Mouse (Mus musculus): ENCODE results near the gene Rasl10b. TPM values are rescaled to one million over a fixed set of nuclear protein-coding genes. Genes with fewer than 3 reads are reported as not detected.

Gene Rasl10b
- polyA plus RNA-seq, 1 experiment: 5.3 TPM

- H3K27ac ChIP-seq (ENCODE audit: control insufficient read depth, insufficient read depth, low read length): no peak overlapping the region
Observed at GRCm38 (mm10) chr11:83454548-83454947, 45.6 kb downstream of the Rasl10b start.

DNA sequence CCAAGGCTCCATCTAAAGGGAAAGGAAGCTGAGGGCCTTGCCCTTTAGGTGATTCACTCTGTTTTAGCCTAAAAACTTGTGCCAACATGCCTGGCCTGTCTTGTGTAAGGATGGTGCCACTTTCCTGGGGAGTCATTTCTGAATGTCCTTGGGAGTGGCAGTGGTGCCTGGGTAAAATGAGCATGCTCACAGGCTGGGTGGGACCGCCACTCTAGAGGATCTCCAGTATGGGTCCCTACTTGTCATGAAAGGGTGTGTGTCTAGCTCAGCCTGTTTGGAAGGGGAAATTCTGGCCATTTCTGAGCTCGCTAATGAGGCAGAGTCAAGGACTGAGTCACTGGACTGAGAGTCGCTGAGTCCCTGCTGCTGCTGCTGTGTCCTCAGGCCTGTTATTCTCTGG is 46.7 kb downstream of the Rasl10b start:
- H3K27ac ChIP-seq (ENCODE audit: control insufficient read depth, insufficient read depth, low read length): no peak overlapping the region
- no peak for DNase-seq
- WGBS: 79% methylated on average over 3 of the region's 3 CpGs
- no peaks in the 10 kb centered on the region for H3K36me3 ChIP-seq (ENCODE audit: control insufficient read depth, insufficient read depth, low read length)
- H3K4me1 ChIP-seq (replicated peaks; ENCODE audit: control insufficient read depth, insufficient read depth, low read length): 0 out of 2 replicates have a peak, but pooled peaks cover 2% of the 10 kb centered on the region
- no peak overlapping the region for H3K4me3 ChIP-seq (ENCODE audit: control insufficient read depth, insufficient read depth, low read length)
- no peaks in the 10 kb centered on the region for H3K27me3 ChIP-seq (ENCODE audit: control insufficient read depth, insufficient read depth, low read length)
- TF ChIP-seq POLR2A (IDR thresholded peaks at IDR 0.05; ENCODE audit: control insufficient read depth, extremely low read depth, insufficient read depth, low read length, poor library complexity) (no peak), CTCF (IDR thresholded peaks at IDR 0.05; ENCODE audit: borderline replicate concordance, control insufficient read depth, extremely low read depth, insufficient read depth, low read length, poor library complexity) (no peak)

More at GRCm38 (mm10) chr11:83454548-83454947, 45.6 kb downstream of the Rasl10b start:
- no peaks in the 10 kb centered on the region for H3K36me3 ChIP-seq (ENCODE audit: control insufficient read depth, insufficient read depth, low read length)
- TF ChIP-seq CTCF (IDR thresholded peaks at IDR 0.05; ENCODE audit: borderline replicate concordance, control insufficient read depth, extremely low read depth, insufficient read depth, low read length, poor library complexity): no peak
- TF ChIP-seq POLR2A (IDR thresholded peaks at IDR 0.05; ENCODE audit: control insufficient read depth, extremely low read depth, insufficient read depth, low read length, poor library complexity): no peak
- no peak overlapping the region for H3K4me3 ChIP-seq (ENCODE audit: control insufficient read depth, insufficient read depth, low read length)
- DNase-seq: no peak
- WGBS: 10% methylated on average over 4 of the region's 4 CpGs
- H3K4me1 ChIP-seq (replicated peaks; ENCODE audit: control insufficient read depth, insufficient read depth, low read length): 0 out of 2 replicates have a peak, but pooled peaks cover 2% of the 10 kb centered on the region
- H3K27me3 ChIP-seq (ENCODE audit: control insufficient read depth, insufficient read depth, low read length): no peaks in the 10 kb centered on the region

DNA sequence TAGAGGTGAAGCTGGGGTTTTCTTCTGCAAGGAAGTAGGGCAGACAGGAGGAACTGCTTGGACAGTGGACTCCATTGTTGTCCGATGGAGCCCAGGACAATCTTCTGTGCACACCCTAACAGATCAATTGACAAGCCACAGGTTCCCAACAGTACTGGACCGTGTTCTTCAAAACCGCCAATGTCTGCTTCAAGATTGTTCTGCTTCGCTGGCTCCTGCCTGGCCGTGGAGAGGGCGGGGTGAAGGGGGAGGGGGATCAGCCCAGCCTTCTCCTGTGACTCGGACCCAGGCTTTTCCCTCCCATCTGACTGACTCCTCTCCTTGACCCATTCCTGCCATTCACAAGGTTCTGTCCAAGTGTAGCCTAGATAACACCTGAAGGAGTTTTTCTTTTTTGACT is 48.3 kb downstream of the Rasl10b start:
- H3K27me3 ChIP-seq (ENCODE audit: control insufficient read depth, insufficient read depth, low read length): peaks cover 3% of the 10 kb centered on the region; the same call in 1 of the 2 replicates
- DNase-seq: no peak
- H3K27ac ChIP-seq (ENCODE audit: control insufficient read depth, insufficient read depth, low read length): no peak overlapping the region
- H3K36me3 ChIP-seq (ENCODE audit: control insufficient read depth, insufficient read depth, low read length): no peaks in the 10 kb centered on the region
- no peak overlapping the region for H3K4me3 ChIP-seq (ENCODE audit: control insufficient read depth, insufficient read depth, low read length)
- TF ChIP-seq CTCF (IDR thresholded peaks at IDR 0.05; ENCODE audit: borderline replicate concordance, control insufficient read depth, extremely low read depth, insufficient read depth, low read length, poor library complexity): no peak
- no peak for TF ChIP-seq POLR2A (IDR thresholded peaks at IDR 0.05; ENCODE audit: control insufficient read depth, extremely low read depth, insufficient read depth, low read length, poor library complexity)
- 94% methylated on average over 7 of the region's 7 CpGs for WGBS
- 0 out of 2 replicates have a peak, but pooled peaks cover 2% of the 10 kb centered on the region for H3K4me1 ChIP-seq (replicated peaks; ENCODE audit: control insufficient read depth, insufficient read depth, low read length)

DNA sequence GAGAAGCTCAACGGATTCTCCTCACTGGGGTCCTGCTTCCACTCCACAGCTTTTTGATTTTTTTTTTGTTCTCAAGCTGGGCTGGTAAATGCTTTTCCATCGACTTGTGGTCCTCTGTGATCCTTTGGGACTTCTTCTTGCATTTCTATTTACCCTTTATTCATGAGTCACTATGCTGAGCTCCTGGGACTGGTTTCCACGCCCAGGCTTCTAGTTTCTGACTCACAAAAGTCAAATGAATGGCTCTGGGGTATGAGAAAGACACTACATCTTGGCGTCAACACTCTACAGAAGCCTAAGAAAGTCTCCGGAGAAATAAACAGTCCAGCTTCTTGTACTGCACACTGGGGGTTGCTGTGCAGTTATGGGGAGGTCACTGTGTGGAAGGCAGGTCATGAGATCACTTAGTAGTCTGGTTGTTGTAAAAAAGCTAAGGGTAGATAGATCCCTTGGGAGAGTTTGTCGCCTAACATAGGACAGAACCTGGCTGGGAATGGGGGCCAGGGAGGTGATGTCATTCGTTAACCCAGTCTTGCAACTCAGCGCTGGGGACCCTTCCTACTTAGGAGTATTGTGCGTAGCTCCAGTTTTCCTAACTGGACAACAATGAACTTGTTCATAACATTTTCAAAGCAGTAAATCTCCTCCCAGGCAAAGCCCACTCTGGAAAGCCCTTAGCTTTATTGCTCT is 49.1 kb downstream of the Rasl10b start:
- DNase-seq: no peak
- Histone ChIP-seq H3K27me3 (ENCODE audit: control insufficient read depth, insufficient read depth, low read length) (peaks cover 10% of the 10 kb centered on the region; the same call in 1 of the 2 replicates), H3K36me3 (ENCODE audit: control insufficient read depth, insufficient read depth, low read length) (no peaks in the 10 kb centered on the region), H3K4me3 (ENCODE audit: control insufficient read depth, insufficient read depth, low read length) (no peak overlapping the region), H3K4me1 (replicated peaks; ENCODE audit: control insufficient read depth, insufficient read depth, low read length) (peaks cover 7% of the 10 kb centered on the region), H3K27ac (ENCODE audit: control insufficient read depth, insufficient read depth, low read length) (no peak overlapping the region)
- 92% methylated on average over 9 of the region's 9 CpGs for WGBS
- TF ChIP-seq CTCF (IDR thresholded peaks at IDR 0.05; ENCODE audit: borderline replicate concordance, control insufficient read depth, extremely low read depth, insufficient read depth, low read length, poor library complexity) (no peak), POLR2A (IDR thresholded peaks at IDR 0.05; ENCODE audit: control insufficient read depth, extremely low read depth, insufficient read depth, low read length, poor library complexity) (no peak)

GRCm38 (mm10) chr11:83461462-83462027 is 52.6 kb downstream of the Rasl10b start:
- 84% methylated on average over 10 of the region's 10 CpGs for WGBS
- Histone ChIP-seq H3K27ac (ENCODE audit: control insufficient read depth, insufficient read depth, low read length) (no peak overlapping the region), H3K4me1 (replicated peaks; ENCODE audit: control insufficient read depth, insufficient read depth, low read length) (peaks cover 5% of the 10 kb centered on the region), H3K4me3 (ENCODE audit: control insufficient read depth, insufficient read depth, low read length) (no peak overlapping the region), H3K27me3 (ENCODE audit: control insufficient read depth, insufficient read depth, low read length) (peaks cover 13% of the 10 kb centered on the region; the same call in 1 of the 2 replicates), H3K36me3 (ENCODE audit: control insufficient read depth, insufficient read depth, low read length) (no peaks in the 10 kb centered on the region)
- DNase-seq: no peak
- TF ChIP-seq POLR2A (IDR thresholded peaks at IDR 0.05; ENCODE audit: control insufficient read depth, extremely low read depth, insufficient read depth, low read length, poor library complexity): no peak
- no peak for TF ChIP-seq CTCF (IDR thresholded peaks at IDR 0.05; ENCODE audit: borderline replicate concordance, control insufficient read depth, extremely low read depth, insufficient read depth, low read length, poor library complexity)

DNA sequence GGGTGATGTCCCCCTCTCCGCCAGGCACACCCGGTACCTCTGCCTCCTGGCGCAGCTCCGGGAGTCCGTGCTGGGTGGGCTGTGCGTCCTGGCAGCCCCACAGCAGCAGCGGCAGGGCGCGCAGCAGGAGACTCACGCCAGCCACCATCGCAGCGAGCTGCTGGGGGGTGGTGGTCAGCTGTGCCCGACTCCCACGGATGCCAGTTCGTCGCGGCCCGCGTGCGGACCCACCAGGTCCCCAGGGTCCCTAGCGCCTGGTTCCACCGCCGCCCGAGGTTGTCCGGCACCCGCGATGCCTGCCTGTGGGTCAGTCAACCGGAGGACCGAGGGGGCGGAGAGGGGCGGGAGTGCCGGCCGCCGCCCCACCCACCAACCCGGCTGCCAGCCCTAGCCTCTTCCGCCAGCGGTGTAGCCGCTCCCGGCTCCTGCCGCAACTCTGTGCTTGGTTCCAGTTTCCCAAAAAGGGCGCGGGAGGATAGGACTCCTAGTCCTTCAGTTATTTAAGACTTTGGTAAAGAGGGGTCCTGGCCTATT is 53.8 kb downstream of the Rasl10b start, which contains the start of gene Mmp28:
Mmp28 (minus strand) TSS at position 361 of the 534 bp plus-strand sequence.
- H3K4me1 ChIP-seq (replicated peaks; ENCODE audit: control insufficient read depth, insufficient read depth, low read length): peaks cover 5% of the 10 kb centered on the region
- H3K27me3 ChIP-seq (ENCODE audit: control insufficient read depth, insufficient read depth, low read length): peaks cover 13% of the 10 kb centered on the region; the same call in 1 of the 2 replicates
- no peaks in the 10 kb centered on the region for H3K36me3 ChIP-seq (ENCODE audit: control insufficient read depth, insufficient read depth, low read length)
- H3K4me3 ChIP-seq (ENCODE audit: control insufficient read depth, insufficient read depth, low read length): peak within 1 kb of the TSS; percentile 37
- TF ChIP-seq POLR2A (IDR thresholded peaks at IDR 0.05; ENCODE audit: control insufficient read depth, extremely low read depth, insufficient read depth, low read length, poor library complexity) (no peak), CTCF (IDR thresholded peaks at IDR 0.05; ENCODE audit: borderline replicate concordance, control insufficient read depth, extremely low read depth, insufficient read depth, low read length, poor library complexity) (no peak)
- WGBS: under 1% methylated on average over 42 of the region's 42 CpGs
- DNase-seq: no peak
- no peak within 1 kb of the TSS for H3K27ac ChIP-seq (ENCODE audit: control insufficient read depth, insufficient read depth, low read length)
